Mouse (Mus musculus) lung, embryonic 16.5 days (tissue): Measurements from ENCODE around the gene Dnajc3. TPM values are rescaled to one million over a fixed set of nuclear protein-coding genes. Genes with fewer than 3 reads are reported as not detected.

ENCODE experiments used
- ATAC-seq: fragments of 200-750 bp; cut with Nextera tagmentation; 2 replicates; pipeline ENCODE4 v1.8.0; 2017; ENCODE audit warnings: low read depth, mild to moderate bottlenecking, moderate library complexity
- H3K27ac ChIP-seq: fragments of 300-500 bp; sonication (generic); 2 replicates; pipeline ENCODE4 v1.5.1; 2014; ENCODE audit warnings: mild to moderate bottlenecking, control low read depth, low read length
- H3K27me3 ChIP-seq: fragments of 300-500 bp; sonication (generic); 2 replicates; pipeline ENCODE4 v1.6.1; 2014; ENCODE audit warnings: low read depth, low read length, mixed read lengths; ENCODE audit not compliant: control insufficient read depth, insufficient read depth
- H3K36me3 ChIP-seq: fragments of 300-500 bp; sonication (generic); 2 replicates; pipeline ENCODE4 v1.6.1; 2014; ENCODE audit warnings: low read length; ENCODE audit not compliant: control insufficient read depth, insufficient read depth
- H3K4me1 ChIP-seq: fragments of 300-500 bp; sonication (generic); replicated peaks from 2 replicates; pipeline ENCODE4 v1.6.1; 2014; ENCODE audit warnings: low read length, mixed read lengths; ENCODE audit not compliant: control insufficient read depth, insufficient read depth
- H3K4me2 ChIP-seq: fragments of 300-500 bp; sonication (generic); 2 replicates; pipeline ENCODE4 v1.6.1; 2014; ENCODE audit warnings: low read depth, low read length, control low read depth
- H3K4me3 ChIP-seq: fragments of 300-500 bp; sonication (generic); 2 replicates; pipeline ENCODE4 v1.5.1; 2014; ENCODE audit warnings: mild to moderate bottlenecking, low read length, control low read depth
- H3K9ac ChIP-seq: fragments of 300-500 bp; sonication (generic); 2 replicates; pipeline ENCODE4 v1.6.1; 2014; ENCODE audit warnings: low read length, control low read depth
- H3K9me3 ChIP-seq: fragments of 300-500 bp; sonication (generic); 2 replicates; pipeline ENCODE4 v1.6.1; 2016; ENCODE audit warnings: low read length; ENCODE audit not compliant: control insufficient read depth
- WGBS: fragments of 180-500 bp; shearing (Covaris S2); extraction: QIAGEN DNeasy Blood & Tissue Kit; methylation state at CpG from one replicate; pipeline ENCODE4 v1.1.7; 2014; 5-methylcytosine and 5-hydroxymethylcytosine counted together
- polyA plus RNA-seq: library from polyadenylated mRNA; unstranded; fragments of >200 nt; fragmentation: Nextera tagmentation; extraction: Ambion mirVana; gene quantifications from 2 replicates; pipeline ENCODE4 v1.2.1, GENCODE M21; 2015

The Dnajc3 gene
- polyA plus RNA-seq, 1 experiment from 2014 or later, result 60.9 TPM

DNA sequence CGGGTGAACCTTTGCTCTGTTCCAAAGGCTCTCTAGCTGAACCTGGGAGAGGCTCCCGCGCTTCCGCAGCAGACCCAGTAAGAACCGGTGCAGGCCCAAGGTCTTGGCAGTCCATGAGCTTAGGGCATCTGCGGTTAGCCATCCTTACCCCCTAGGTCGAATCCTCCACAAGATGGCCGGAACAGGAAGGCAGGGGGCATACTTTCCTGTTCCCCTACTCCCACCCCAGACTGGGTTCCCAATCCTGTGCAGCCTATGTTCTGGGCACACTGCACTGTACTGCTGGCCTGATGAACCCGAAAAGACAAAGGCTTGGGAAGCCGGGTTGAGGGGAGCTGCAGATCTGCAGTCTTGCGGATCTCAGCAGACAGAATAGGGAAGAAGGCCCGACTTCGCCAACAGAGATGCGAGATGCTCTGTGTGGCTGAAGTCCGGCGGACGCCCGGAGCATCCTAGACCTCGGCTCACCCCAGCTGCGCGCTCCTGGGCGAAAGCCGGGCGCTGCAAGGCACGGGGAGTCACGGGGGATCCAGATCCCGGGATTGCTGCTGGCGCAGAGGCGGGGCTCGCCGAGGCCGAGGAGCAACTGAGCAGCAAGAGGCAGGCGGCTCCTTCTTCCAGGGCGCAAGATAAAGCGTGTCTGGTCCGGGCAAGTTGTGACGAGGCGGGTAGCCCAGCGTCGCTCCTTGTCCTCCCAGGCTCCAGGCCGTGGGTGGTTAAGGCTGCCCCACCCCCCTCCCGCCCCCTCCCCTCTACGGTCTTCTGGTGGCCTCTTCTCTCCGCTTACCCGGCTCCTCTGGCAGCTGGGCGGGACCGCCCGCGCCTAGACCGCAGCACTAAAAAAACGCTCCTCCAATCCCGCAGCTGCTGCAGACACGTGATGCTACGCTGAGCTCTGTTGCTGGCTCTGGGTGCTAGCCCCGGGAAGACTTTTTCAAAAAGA lies 12.8 kb upstream of the Dnajc3 start, which contains the start of gene Dzip1:
Gene Dzip1 (minus strand): TSS at position 788 of the 943 bp plus-strand sequence.
- H3K27ac ChIP-seq, result peak within 1 kb of the TSS; percentile 76
- WGBS, result under 1% methylated on average over 44 of the region's 55 CpGs
- H3K36me3 ChIP-seq, result no peaks in the 10 kb centered on the region
- peak within 1 kb of the TSS; percentile 65 for H3K4me3 ChIP-seq
- H3K9ac ChIP-seq, result peak within 1 kb of the TSS; percentile 79
- H3K4me1 ChIP-seq, result peaks cover 34% of the 10 kb centered on the region
- peak; percentile 91 for ATAC-seq
- 0 out of 2 replicates have a peak, but pooled peaks cover 2% of the 10 kb centered on the region for H3K27me3 ChIP-seq
- H3K4me2 ChIP-seq, result peak within 1 kb of the TSS; percentile 92
- no peaks in the 10 kb centered on the region for H3K9me3 ChIP-seq

DNA sequence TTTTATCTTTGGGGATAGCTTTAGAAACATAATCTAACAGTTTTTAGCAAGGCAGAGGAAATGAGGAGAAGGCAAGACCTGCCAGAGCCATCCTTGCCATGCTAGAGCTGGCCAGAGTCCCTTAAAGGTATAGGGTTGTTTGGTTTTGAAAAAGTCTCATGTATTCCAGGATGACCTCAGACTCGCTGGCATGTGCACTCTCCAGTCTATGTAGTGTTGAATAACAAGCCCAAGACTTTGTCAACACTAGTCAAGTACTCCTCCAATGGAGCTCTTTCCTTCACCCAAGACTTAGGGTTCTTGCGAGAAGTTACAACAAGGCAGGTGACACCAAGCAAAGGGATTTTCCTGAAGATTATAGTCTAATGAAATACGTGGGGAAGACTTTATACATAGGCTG lies 9.2 kb upstream of the Dnajc3 start:
- ATAC-seq, result 0 out of 2 replicates have a peak, but pooled peaks have one; percentile 15
- H3K27me3 ChIP-seq, result 0 out of 2 replicates have a peak, but pooled peaks cover 2% of the 10 kb centered on the region
- peaks cover 18% of the 10 kb centered on the region for H3K4me1 ChIP-seq
- H3K9ac ChIP-seq, result no peak overlapping the region
- WGBS, result 49% methylated on average over 3 of the region's 3 CpGs
- no peak overlapping the region for H3K4me2 ChIP-seq
- no peak overlapping the region for H3K4me3 ChIP-seq
- no peak overlapping the region for H3K27ac ChIP-seq
- H3K36me3 ChIP-seq, result no peaks in the 10 kb centered on the region
- H3K9me3 ChIP-seq, result no peaks in the 10 kb centered on the region

DNA sequence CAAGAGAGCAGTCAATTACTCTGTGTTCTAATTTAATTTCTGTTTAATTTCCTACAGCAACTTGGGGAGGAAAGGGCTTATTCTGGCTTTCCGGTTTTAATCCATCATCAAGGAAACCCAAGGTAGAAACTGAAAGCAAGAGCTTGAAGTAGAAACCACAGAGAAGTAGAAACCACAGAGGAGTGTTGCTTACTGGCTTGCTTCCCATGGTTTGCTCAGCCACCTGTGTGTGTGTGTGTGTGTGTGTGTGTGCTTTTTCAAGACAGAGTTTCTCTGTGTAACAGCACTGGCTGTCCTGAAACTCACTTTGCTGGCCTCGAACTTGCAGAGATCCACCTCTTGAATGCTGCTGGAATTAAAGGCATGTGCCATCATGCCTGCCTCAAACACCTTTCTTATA lies 8.0 kb upstream of the Dnajc3 start:
- Histone ChIP-seq H3K27ac (no peak overlapping the region), H3K4me1 (peaks cover 9% of the 10 kb centered on the region; the same call in 1 of the 2 replicates), H3K9me3 (no peaks in the 10 kb centered on the region), H3K36me3 (no peaks in the 10 kb centered on the region), H3K4me3 (no peak overlapping the region), H3K27me3 (no peaks in the 10 kb centered on the region), H3K4me2 (no peak overlapping the region), H3K9ac (no peak overlapping the region)
- 69% methylated on average over 2 of the region's 2 CpGs for WGBS
- ATAC-seq, result no peak

DNA sequence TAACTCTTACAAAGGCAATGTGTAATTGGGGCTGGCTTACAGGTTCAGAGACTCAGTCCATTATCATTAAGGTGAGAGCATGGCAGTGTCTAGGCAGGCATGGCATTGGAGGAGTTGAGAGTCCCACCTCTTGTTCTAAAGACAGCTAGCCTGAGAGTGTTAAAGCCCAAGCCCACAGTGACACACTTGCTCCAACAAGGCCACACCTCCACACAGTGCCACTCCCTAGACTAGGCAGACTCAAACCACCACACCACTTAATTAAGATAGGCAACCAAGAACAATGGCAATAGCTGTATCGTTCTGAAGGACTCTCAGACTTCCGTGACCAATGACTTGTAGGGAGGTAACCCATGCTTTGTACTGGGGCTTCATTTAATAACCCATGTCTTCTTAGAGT lies 7.0 kb upstream of the Dnajc3 start:
- Histone ChIP-seq H3K9me3 (no peaks in the 10 kb centered on the region), H3K9ac (no peak overlapping the region), H3K27me3 (no peaks in the 10 kb centered on the region), H3K27ac (no peak overlapping the region), H3K4me3 (no peak overlapping the region), H3K36me3 (no peaks in the 10 kb centered on the region), H3K4me1 (peaks cover 4% of the 10 kb centered on the region; the same call in 1 of the 2 replicates), H3K4me2 (no peak overlapping the region)
- 65% methylated on average over 2 of the region's 2 CpGs for WGBS
- no peak for ATAC-seq

DNA sequence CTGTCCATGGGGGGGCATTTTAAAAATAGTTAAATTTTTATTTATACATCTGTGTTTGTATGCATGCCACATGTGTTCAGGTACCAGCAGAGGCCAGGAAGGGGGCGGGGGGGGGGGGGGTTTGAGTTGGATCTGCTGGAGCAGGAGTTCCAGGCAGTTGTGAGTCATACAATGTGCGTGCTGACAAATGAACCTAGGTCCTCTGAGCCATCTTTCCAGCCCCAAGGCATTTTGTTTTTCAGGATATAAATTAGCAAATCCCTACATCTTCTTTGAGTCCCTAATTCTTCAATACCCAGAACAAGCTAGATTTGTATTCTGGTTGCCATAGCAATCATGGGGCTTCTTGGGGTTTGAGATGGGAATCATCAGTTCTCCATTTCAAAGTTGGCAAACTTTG lies 6.6 kb upstream of the Dnajc3 start:
- Histone ChIP-seq H3K9me3 (no peaks in the 10 kb centered on the region), H3K9ac (no peak overlapping the region), H3K36me3 (no peaks in the 10 kb centered on the region), H3K4me3 (no peak overlapping the region), H3K4me1 (peaks cover 4% of the 10 kb centered on the region; the same call in 1 of the 2 replicates), H3K27me3 (no peaks in the 10 kb centered on the region), H3K4me2 (no peak overlapping the region), H3K27ac (no peak overlapping the region)
- ATAC-seq, result no peak
- WGBS, result 88% methylated on average over 2 of the region's 2 CpGs

DNA sequence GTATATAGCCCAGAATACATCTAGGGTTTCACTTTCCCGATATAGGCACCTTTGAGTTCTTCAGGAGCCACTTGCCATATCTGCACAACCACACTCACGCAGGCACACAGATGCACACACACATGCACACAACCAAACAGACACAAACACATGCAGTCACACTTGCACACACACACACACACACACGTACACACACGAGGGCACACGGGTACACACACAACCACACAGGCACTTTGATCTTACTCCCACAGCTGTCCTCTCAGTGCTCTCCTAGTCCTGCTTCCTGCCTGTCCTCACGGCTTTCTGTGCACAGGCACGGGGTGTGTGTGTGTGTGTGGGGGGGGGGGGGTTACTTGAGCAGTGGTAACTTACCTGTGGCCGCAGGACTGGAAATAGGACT lies 4.8 kb upstream of the Dnajc3 start:
- WGBS, result 55% methylated on average over 8 of the region's 8 CpGs
- Histone ChIP-seq H3K4me3 (no peak overlapping the region), H3K9me3 (no peaks in the 10 kb centered on the region), H3K9ac (no peak overlapping the region), H3K27me3 (no peaks in the 10 kb centered on the region), H3K27ac (no peak overlapping the region), H3K4me2 (no peak overlapping the region), H3K4me1 (peaks cover 8% of the 10 kb centered on the region; the same call in 1 of the 2 replicates), H3K36me3 (no peaks in the 10 kb centered on the region)
- ATAC-seq, result no peak

DNA sequence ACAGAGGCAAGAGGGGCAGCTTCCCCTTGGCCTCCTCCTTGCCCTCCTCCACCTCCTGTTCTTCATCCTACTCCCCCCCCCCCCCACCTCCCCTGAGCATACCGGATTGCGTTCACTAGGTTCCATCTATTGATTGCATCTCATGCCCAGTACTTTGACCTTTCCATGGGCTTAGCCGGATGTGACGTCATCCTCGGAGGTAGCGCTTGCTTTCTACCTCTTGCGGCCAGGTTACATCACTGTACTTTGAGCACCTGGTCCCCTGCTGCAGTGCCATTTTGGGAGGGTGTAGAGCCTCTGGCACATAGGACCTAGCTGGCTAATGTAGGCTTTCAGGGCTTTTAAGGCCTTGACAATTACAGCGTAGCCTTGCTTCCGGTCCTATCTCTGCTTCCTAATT lies 3.1 kb upstream of the Dnajc3 start:
- 76% methylated on average over 9 of the region's 9 CpGs for WGBS
- no peak for ATAC-seq
- H3K4me2 ChIP-seq, result no peak overlapping the region

DNA sequence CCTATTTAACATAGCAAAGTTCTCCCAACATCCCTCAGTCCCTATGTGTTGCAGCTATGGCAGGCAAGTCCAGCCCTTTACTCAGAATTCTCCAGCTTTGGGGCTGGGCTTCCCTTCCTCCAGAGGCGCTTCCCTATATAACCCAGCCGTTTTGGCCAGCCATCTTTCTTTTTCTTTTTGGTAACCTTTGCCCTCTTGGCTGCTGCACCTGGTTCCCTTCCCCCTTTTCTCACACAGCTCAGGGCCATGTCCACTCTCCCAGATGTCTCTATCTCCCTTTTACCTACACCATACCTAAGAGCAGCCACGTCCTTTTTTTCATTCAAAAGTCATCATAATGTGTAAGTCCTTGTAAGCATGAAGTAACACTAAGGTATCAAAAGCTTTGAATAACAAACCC lies 1.5 kb upstream of the Dnajc3 start:
- Histone ChIP-seq H3K36me3 (no peaks in the 10 kb centered on the region), H3K4me2 (no peak overlapping the region), H3K9ac (no peak overlapping the region), H3K4me1 (peaks cover 24% of the 10 kb centered on the region), H3K4me3 (no peak overlapping the region), H3K27ac (no peak overlapping the region), H3K27me3 (no peaks in the 10 kb centered on the region), H3K9me3 (no peaks in the 10 kb centered on the region)
- WGBS, result 62% methylated on average over 3 of the region's 3 CpGs
- no peak for ATAC-seq

More for the DNA sequence above, 3.1 kb upstream of the Dnajc3 start:
- H3K4me3 ChIP-seq, result no peak overlapping the region
- no peaks in the 10 kb centered on the region for H3K27me3 ChIP-seq
- no peaks in the 10 kb centered on the region for H3K9me3 ChIP-seq
- H3K9ac ChIP-seq, result no peak overlapping the region
- peaks cover 13% of the 10 kb centered on the region for H3K4me1 ChIP-seq
- no peaks in the 10 kb centered on the region for H3K36me3 ChIP-seq
- no peak overlapping the region for H3K27ac ChIP-seq

DNA sequence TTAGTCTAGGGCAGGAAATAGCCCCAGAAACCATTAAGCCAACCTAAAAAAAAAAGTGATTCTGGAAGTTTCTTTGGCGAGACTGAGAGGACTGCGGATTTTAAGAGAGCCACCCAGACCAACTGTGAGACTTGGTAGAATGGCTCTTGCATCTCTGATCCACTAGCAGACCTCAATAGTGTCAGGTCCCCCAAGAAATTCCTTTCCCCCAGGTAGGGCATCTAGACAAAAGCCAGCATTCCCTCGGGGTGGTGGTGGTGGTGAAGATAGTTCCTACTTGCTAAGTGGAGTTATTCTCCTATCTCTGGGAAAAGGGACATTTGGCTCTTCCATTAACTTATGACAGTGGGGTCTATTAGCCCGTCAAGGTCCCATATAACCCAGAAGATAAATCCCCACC lies 824 bp upstream of the Dnajc3 start:
- 0 out of 2 replicates have a peak, but pooled peaks have one; percentile 2 for ATAC-seq

More for the DNA sequence above, 824 bp upstream of the Dnajc3 start:
- peak overlapping the region; percentile 78 for H3K27ac ChIP-seq
- H3K9me3 ChIP-seq, result no peaks in the 10 kb centered on the region
- peaks cover 24% of the 10 kb centered on the region for H3K4me1 ChIP-seq
- 42% methylated on average over 4 of the region's 4 CpGs for WGBS
- no peaks in the 10 kb centered on the region for H3K36me3 ChIP-seq
- peak overlapping the region; percentile 62 for H3K4me2 ChIP-seq
- peak overlapping the region; percentile 62 for H3K9ac ChIP-seq
- H3K4me3 ChIP-seq, result peak overlapping the region; percentile 47
- no peaks in the 10 kb centered on the region for H3K27me3 ChIP-seq
